Mouse (Mus musculus) stomach, adult 2 months (tissue): ENCODE data around the gene F11r. TPM values are rescaled to one million over a fixed set of nuclear protein-coding genes. Genes with fewer than 3 reads are reported as not detected.

Experiments used
- polyA plus RNA-seq: library from polyadenylated mRNA; depleted of rRNA; stranded (reverse); fragments of >200 nt; gene quantifications from 2 replicates; pipeline ENCODE4 v1.2.3, GENCODE M21; 2012; rRNA removed

F11r gene
- polyA plus RNA-seq = 43.0 and 50.4 TPM in 2 replicates

GRCm38 (mm10) chr1:171437264-171438013, at the start of gene F11r:
F11r (plus strand) TSS chr1:171437535.

GRCm38 (mm10) chr1:171388376-171389102, 48.8 kb upstream of the F11r start, which contains the start of gene Arhgap30:
Arhgap30 (plus strand) TSS chr1:171388954.

GRCm38 (mm10) chr1:171410947-171411484, 26.3 kb upstream of the F11r start, which contains the start of gene Usf1:
Usf1 (plus strand) TSS chr1:171411313.

GRCm38 (mm10) chr1:171418660-171419059, 18.7 kb upstream of the F11r start, which contains the start of gene Tstd1:
Tstd1 (plus strand) TSS chr1:171418872.

GRCm38 (mm10) chr1:171503250-171503591, 65.9 kb downstream of the F11r start, which contains the start of gene Alyref2:
Alyref2 (plus strand) TSS chr1:171503478.

Other genes starting within 250 kb of the F11r start
- gene Pcp4l1, start 241.3 kb upstream of the F11r start, polyA plus RNA-seq = 41.3 and 54.6 TPM in 2 replicates
- 0.04 and 0.11 TPM in 2 replicates for gene Nr1i3, start 223.6 kb upstream of the F11r start, polyA plus RNA-seq
- gene Tomm40l, start 215.0 kb upstream of the F11r start, polyA plus RNA-seq = 20.4 and 21.3 TPM in 2 replicates
- 0.42 and 1.5 TPM in 2 replicates for gene Apoa2, start 212.5 kb upstream of the F11r start, polyA plus RNA-seq
- gene Fcer1g, start 203.2 kb upstream of the F11r start, polyA plus RNA-seq = 16.4 and 22.5 TPM in 2 replicates
- 2.8 and 2.9 TPM in 2 replicates for gene Adamts4, start 187.1 kb upstream of the F11r start, polyA plus RNA-seq
- 62.4 and 62.6 TPM in 2 replicates for gene Ndufs2, start 186.1 kb upstream of the F11r start, polyA plus RNA-seq
- gene B4galt3, start 167.2 kb upstream of the F11r start, polyA plus RNA-seq = 40.4 and 47.1 TPM in 2 replicates
- 16.4 and 17.4 TPM in 2 replicates for gene Ppox, start 156.3 kb upstream of the F11r start, polyA plus RNA-seq
- 19.0 and 19.2 TPM in 2 replicates for gene Usp21, start 149.5 kb upstream of the F11r start, polyA plus RNA-seq
- gene Ufc1, start 142.5 kb upstream of the F11r start, polyA plus RNA-seq = 8.7 and 9.2 TPM in 2 replicates
- 16.3 and 18.4 TPM in 2 replicates for gene Dedd, start 108.4 kb upstream of the F11r start, polyA plus RNA-seq
- gene Nit1, start 91.9 kb upstream of the F11r start, polyA plus RNA-seq = 39.2 and 41.0 TPM in 2 replicates
- 1.2 and 1.9 TPM in 2 replicates for gene Pfdn2, start 91.9 kb upstream of the F11r start, polyA plus RNA-seq
- 0.18 and 0.57 TPM in 2 replicates for gene Klhdc9, start 76.7 kb upstream of the F11r start, polyA plus RNA-seq
- 10.8 and 11.6 TPM in 2 replicates for gene Nectin4, start 67.4 kb upstream of the F11r start, polyA plus RNA-seq
- 1.1 and 1.5 TPM in 2 replicates for gene Arhgap30, start 48.6 kb upstream of the F11r start, polyA plus RNA-seq
- 35.3 and 39.4 TPM in 2 replicates for gene Usf1, start 26.2 kb upstream of the F11r start, polyA plus RNA-seq
- 26.3 and 54.4 TPM in 2 replicates for gene Tstd1, start 18.7 kb upstream of the F11r start, polyA plus RNA-seq
- gene Alyref2, start 65.9 kb downstream of the F11r start, polyA plus RNA-seq = 0.88 and 2.0 TPM in 2 replicates
- gene Itln1, start 97.8 kb downstream of the F11r start, polyA plus RNA-seq = 2.5 and 36.8 TPM in 2 replicates
- gene Cd244a, start 121.7 kb downstream of the F11r start, polyA plus RNA-seq = 0.10 TPM in 1 of 2 replicates, not detected in the other
- gene Ly9, start 169.9 kb downstream of the F11r start, polyA plus RNA-seq = 0.12 and 0.25 TPM in 2 replicates
- 0.05 and 0.23 TPM in 2 replicates for gene Slamf7, start 215.5 kb downstream of the F11r start, polyA plus RNA-seq
- 0.29 and 0.30 TPM in 2 replicates for gene Cd48, start 244.5 kb downstream of the F11r start, polyA plus RNA-seq